Mouse (Mus musculus): ENCODE results near the gene Ccdc163. TPM values are rescaled to one million over a fixed set of nuclear protein-coding genes. Genes with fewer than 3 reads are reported as not detected.

The Ccdc163 gene
- total RNA-seq, 1 experiment = 21.9 TPM

DNA sequence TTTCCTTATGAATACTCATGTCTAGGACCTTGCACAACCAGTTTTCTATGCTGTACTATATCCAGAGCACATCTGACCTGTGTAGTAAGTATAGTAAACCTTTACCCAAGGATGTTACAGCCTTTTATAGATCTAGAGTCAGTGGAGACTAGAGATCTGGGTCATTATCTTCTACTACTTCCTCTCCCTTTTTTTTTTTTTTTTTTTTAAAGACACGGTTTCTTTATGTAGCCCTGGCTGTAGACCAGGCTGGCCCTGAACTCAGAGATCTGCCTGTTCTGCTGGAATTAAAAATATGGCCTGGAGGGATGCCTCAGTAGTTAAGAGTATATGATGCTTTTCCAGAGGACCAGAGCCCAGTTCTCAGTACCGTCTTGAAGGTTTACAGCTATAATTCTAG is 53.6 kb downstream of the Ccdc163 start:
- TF ChIP-seq MAFK (IDR thresholded peaks at IDR 0.05; ENCODE audit: insufficient read depth, low read depth, low read length) (no peak), CHD2 (IDR thresholded peaks at IDR 0.05; ENCODE audit: low read depth, low read length) (no peak), ZNF384 (IDR thresholded peaks at IDR 0.05; ENCODE audit: low read depth, low read length) (no peak), HCFC1 (IDR thresholded peaks at IDR 0.05; ENCODE audit: borderline replicate concordance, insufficient read depth, low read length) (no peak), ZC3H11A (IDR thresholded peaks at IDR 0.05; ENCODE audit: borderline replicate concordance, low read depth, low read length) (no peak)
- in situ Hi-C loops (cut with MboI; ENCODE audit: low sequenced_read_pairs in 2 of 2, unreplicated experiment in 2 of 2) = no loop called here
- H3K9me3 ChIP-seq (ENCODE audit: control insufficient read depth, insufficient read depth, low read depth, low read length) = no peaks in the 10 kb centered on the region

DNA sequence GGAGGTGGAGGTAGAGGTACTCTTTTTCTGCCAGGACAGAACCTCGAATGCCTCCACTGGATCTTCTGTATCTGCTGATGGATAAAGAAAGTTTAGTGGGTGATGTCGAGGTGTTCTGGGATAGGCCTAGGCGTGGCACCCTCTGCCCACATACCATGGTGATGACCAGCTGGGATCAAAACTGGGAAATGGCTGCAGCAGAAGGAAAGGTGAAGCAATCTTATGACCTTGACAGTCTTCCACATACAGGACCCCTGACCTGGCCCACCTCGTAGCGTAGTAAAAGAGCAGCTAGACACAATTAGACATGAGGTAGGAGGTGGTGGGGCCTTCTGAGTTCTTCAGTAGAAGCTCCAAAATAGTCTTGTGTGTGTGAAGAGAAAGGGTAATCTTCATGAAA is 55.7 kb downstream of the Ccdc163 start:
- TF ChIP-seq HCFC1 (IDR thresholded peaks at IDR 0.05; ENCODE audit: borderline replicate concordance, insufficient read depth, low read length) (no peak), ZC3H11A (IDR thresholded peaks at IDR 0.05; ENCODE audit: borderline replicate concordance, low read depth, low read length) (no peak), CHD2 (IDR thresholded peaks at IDR 0.05; ENCODE audit: low read depth, low read length) (no peak), MAFK (IDR thresholded peaks at IDR 0.05; ENCODE audit: insufficient read depth, low read depth, low read length) (no peak), ZNF384 (IDR thresholded peaks at IDR 0.05; ENCODE audit: low read depth, low read length) (no peak)
- in situ Hi-C loops (cut with MboI; ENCODE audit: low sequenced_read_pairs in 2 of 2, unreplicated experiment in 2 of 2) = no loop called here

More for the DNA sequence above, 53.6 kb downstream of the Ccdc163 start:
- DNase-seq (ENCODE audit: low read depth, low spot score) = no peak
- no peak overlapping the region for H3K9ac ChIP-seq (ENCODE audit: insufficient read depth, low read depth, low read length, poor library complexity, severe bottlenecking)
- H3K4me1 ChIP-seq (ENCODE audit: control insufficient read depth in 2 of 2, insufficient read depth in 2 of 2, low read length in 2 of 2, poor library complexity in 1 of 2) = peaks cover 4 to 5% of the 10 kb centered on the region in 2 experiments; a peak in 1 of 4 replicates
- H3K27ac ChIP-seq (ENCODE audit: insufficient read depth, low read depth, low read length, poor library complexity, severe bottlenecking) = no peak overlapping the region
- H3K36me3 ChIP-seq (ENCODE audit: control insufficient read depth, insufficient read depth, low read length, poor library complexity, severe bottlenecking) = peaks cover 4% of the 10 kb centered on the region
- H3K4me3 ChIP-seq (ENCODE audit: insufficient read depth in 1 of 2, low read depth in 1 of 2, low read length in 2 of 2, poor library complexity in 1 of 2, severe bottlenecking in 1 of 2) = no peak overlapping the region

DNA sequence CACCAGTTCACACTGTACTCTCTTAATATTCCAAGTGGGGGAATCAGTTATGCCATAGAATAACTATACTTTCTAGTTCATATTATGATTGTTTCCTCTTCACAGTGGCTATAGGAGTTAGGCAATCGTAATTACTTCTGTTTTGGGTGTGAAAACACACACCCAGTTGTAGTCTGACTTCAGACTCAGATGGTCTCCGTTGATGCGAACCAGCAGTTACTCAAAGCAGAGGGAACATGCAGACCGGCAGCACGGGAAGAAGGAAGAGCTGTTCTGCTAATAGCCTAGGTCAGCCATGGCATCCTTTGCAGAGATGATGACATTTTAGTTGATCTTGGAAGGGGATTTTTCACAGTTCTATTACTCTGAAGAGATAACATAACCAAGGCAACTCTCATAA is 60.2 kb downstream of the Ccdc163 start:
- no peak overlapping the region for H3K27ac ChIP-seq (ENCODE audit: insufficient read depth, low read depth, low read length, poor library complexity, severe bottlenecking)

More for the DNA sequence above, 55.7 kb downstream of the Ccdc163 start:
- H3K4me1 ChIP-seq (ENCODE audit: control insufficient read depth in 2 of 2, insufficient read depth in 2 of 2, low read length in 2 of 2, poor library complexity in 1 of 2) = peaks cover 4 to 7% of the 10 kb centered on the region in 2 experiments; a peak in 1 of 4 replicates
- peaks cover 4% of the 10 kb centered on the region for H3K36me3 ChIP-seq (ENCODE audit: control insufficient read depth, insufficient read depth, low read length, poor library complexity, severe bottlenecking)
- H3K27ac ChIP-seq (ENCODE audit: insufficient read depth, low read depth, low read length, poor library complexity, severe bottlenecking) = 0 out of 2 replicates have a peak overlapping the region, but pooled peaks have one; percentile 22
- no peaks in the 10 kb centered on the region for H3K9me3 ChIP-seq (ENCODE audit: control insufficient read depth, insufficient read depth, low read depth, low read length)
- no peak for DNase-seq (ENCODE audit: low read depth, low spot score)
- H3K4me3 ChIP-seq (ENCODE audit: insufficient read depth in 1 of 2, low read depth in 1 of 2, low read length in 2 of 2, poor library complexity in 1 of 2, severe bottlenecking in 1 of 2) = no peak overlapping the region
- H3K9ac ChIP-seq (ENCODE audit: insufficient read depth, low read depth, low read length, poor library complexity, severe bottlenecking) = no peak overlapping the region

DNA sequence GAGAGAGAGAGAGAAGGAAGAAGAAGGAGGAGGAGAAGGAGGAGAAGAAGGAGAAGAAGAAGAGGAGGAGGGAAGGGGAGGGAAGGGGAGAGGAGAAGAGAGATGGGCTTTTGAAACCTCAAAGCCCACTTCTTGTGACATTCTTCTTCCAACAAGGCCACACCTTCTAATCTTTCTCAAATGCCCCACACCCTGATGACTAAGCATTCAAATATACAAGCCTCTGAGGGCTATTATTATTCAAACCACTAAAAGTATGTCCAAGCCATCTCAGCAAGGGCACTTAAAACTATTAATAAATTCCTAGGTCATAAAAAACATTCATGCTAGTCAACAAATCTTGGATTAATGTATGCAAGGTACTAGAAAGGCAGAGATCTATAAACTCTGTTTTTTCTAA is 60.8 kb downstream of the Ccdc163 start:
- no peak for TF ChIP-seq MAFK (IDR thresholded peaks at IDR 0.05; ENCODE audit: insufficient read depth, low read depth, low read length)
- no peak for TF ChIP-seq CHD2 (IDR thresholded peaks at IDR 0.05; ENCODE audit: low read depth, low read length)
- TF ChIP-seq HCFC1 (IDR thresholded peaks at IDR 0.05; ENCODE audit: borderline replicate concordance, insufficient read depth, low read length) = no peak
- TF ChIP-seq ZNF384 (IDR thresholded peaks at IDR 0.05; ENCODE audit: low read depth, low read length) = no peak
- no peak for TF ChIP-seq ZC3H11A (IDR thresholded peaks at IDR 0.05; ENCODE audit: borderline replicate concordance, low read depth, low read length)
- in situ Hi-C loops (cut with MboI; ENCODE audit: low sequenced_read_pairs in 2 of 2, unreplicated experiment in 2 of 2) = no loop called here
- Histone ChIP-seq H3K9me3 (ENCODE audit: control insufficient read depth, insufficient read depth, low read depth, low read length) (no peaks in the 10 kb centered on the region), H3K4me1 (ENCODE audit: control insufficient read depth in 2 of 2, insufficient read depth in 2 of 2, low read length in 2 of 2, poor library complexity in 1 of 2) (peaks cover 4 to 6% of the 10 kb centered on the region in 2 experiments; a peak in 2 of 4 replicates), H3K4me3 (ENCODE audit: insufficient read depth in 1 of 2, low read depth in 1 of 2, low read length in 2 of 2, poor library complexity in 1 of 2, severe bottlenecking in 1 of 2) (no peak overlapping the region), H3K27ac (ENCODE audit: insufficient read depth, low read depth, low read length, poor library complexity, severe bottlenecking) (no peak overlapping the region), H3K9ac (ENCODE audit: insufficient read depth, low read depth, low read length, poor library complexity, severe bottlenecking) (no peak overlapping the region), H3K36me3 (ENCODE audit: control insufficient read depth, insufficient read depth, low read length, poor library complexity, severe bottlenecking) (peaks cover 1% of the 10 kb centered on the region)
- DNase-seq (ENCODE audit: low read depth, low spot score) = no peak

More for the DNA sequence above, 60.2 kb downstream of the Ccdc163 start:
- no peaks in the 10 kb centered on the region for H3K9me3 ChIP-seq (ENCODE audit: control insufficient read depth, insufficient read depth, low read depth, low read length)
- DNase-seq (ENCODE audit: low read depth, low spot score) = no peak
- H3K36me3 ChIP-seq (ENCODE audit: control insufficient read depth, insufficient read depth, low read length, poor library complexity, severe bottlenecking) = peaks cover 4% of the 10 kb centered on the region
- no peak for TF ChIP-seq ZC3H11A (IDR thresholded peaks at IDR 0.05; ENCODE audit: borderline replicate concordance, low read depth, low read length)
- TF ChIP-seq CHD2 (IDR thresholded peaks at IDR 0.05; ENCODE audit: low read depth, low read length) = no peak
- TF ChIP-seq MAFK (IDR thresholded peaks at IDR 0.05; ENCODE audit: insufficient read depth, low read depth, low read length) = no peak
- peaks cover 6 to 7% of the 10 kb centered on the region in 2 experiments; a peak in 2 of 4 replicates for H3K4me1 ChIP-seq (ENCODE audit: control insufficient read depth in 2 of 2, insufficient read depth in 2 of 2, low read length in 2 of 2, poor library complexity in 1 of 2)
- in situ Hi-C loops (cut with MboI; ENCODE audit: low sequenced_read_pairs in 2 of 2, unreplicated experiment in 2 of 2) = no loop called here
- no peak overlapping the region for H3K4me3 ChIP-seq (ENCODE audit: insufficient read depth in 1 of 2, low read depth in 1 of 2, low read length in 2 of 2, poor library complexity in 1 of 2, severe bottlenecking in 1 of 2)
- H3K9ac ChIP-seq (ENCODE audit: insufficient read depth, low read depth, low read length, poor library complexity, severe bottlenecking) = no peak overlapping the region

DNA sequence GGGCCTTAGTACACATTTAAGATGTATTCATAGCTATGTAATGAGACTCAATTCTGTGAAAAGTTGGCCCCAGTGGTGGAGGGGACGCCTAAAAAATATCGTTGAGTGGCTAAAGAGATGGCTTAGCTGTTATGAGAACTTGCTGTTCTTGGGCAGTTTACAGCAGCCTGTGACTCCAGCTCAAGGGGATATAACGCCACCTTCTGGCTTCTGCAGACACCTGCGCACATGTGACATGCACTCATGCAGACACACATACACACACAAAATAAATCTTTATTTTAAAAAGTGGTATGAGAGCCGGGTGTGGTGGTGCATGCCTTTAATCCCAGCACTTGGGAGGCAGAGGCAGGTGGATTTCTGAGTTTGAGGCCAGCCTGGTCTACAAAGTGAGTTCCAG is 68.1 kb downstream of the Ccdc163 start:
- Histone ChIP-seq H3K9me3 (ENCODE audit: control insufficient read depth, insufficient read depth, low read depth, low read length) (no peaks in the 10 kb centered on the region), H3K4me1 (ENCODE audit: control insufficient read depth in 2 of 2, insufficient read depth in 2 of 2, low read length in 2 of 2, poor library complexity in 1 of 2) (peaks cover 6 to 8% of the 10 kb centered on the region in 2 experiments), H3K36me3 (ENCODE audit: control insufficient read depth, insufficient read depth, low read length, poor library complexity, severe bottlenecking) (no peaks in the 10 kb centered on the region; the same call in 1 of the 2 replicates), H3K9ac (ENCODE audit: insufficient read depth, low read depth, low read length, poor library complexity, severe bottlenecking) (no peak overlapping the region), H3K4me3 (ENCODE audit: insufficient read depth in 1 of 2, low read depth in 1 of 2, low read length in 2 of 2, poor library complexity in 1 of 2, severe bottlenecking in 1 of 2) (no peak overlapping the region), H3K27ac (ENCODE audit: insufficient read depth, low read depth, low read length, poor library complexity, severe bottlenecking) (no peak overlapping the region)
- no peak for DNase-seq (ENCODE audit: low read depth, low spot score)
- in situ Hi-C loops (cut with MboI; ENCODE audit: low sequenced_read_pairs in 2 of 2, unreplicated experiment in 2 of 2) = no loop called here
- TF ChIP-seq CHD2 (IDR thresholded peaks at IDR 0.05; ENCODE audit: low read depth, low read length) (no peak), ZNF384 (IDR thresholded peaks at IDR 0.05; ENCODE audit: low read depth, low read length) (no peak), HCFC1 (IDR thresholded peaks at IDR 0.05; ENCODE audit: borderline replicate concordance, insufficient read depth, low read length) (no peak), MAFK (IDR thresholded peaks at IDR 0.05; ENCODE audit: insufficient read depth, low read depth, low read length) (no peak), ZC3H11A (IDR thresholded peaks at IDR 0.05; ENCODE audit: borderline replicate concordance, low read depth, low read length) (no peak)

Measured in ES-E14 (cell line).